Mouse (Mus musculus) frontal cortex, postnatal 25 days (tissue): ENCODE measurements around the gene Myh7b.

Experiments used
- DNase-seq, 2 experiments: peaks; one replicate each; pipeline ENCODE4 v3.0.0; 2022; ENCODE audit warnings: low spot score in 2 of 2

Gene Myh7b

DNA sequence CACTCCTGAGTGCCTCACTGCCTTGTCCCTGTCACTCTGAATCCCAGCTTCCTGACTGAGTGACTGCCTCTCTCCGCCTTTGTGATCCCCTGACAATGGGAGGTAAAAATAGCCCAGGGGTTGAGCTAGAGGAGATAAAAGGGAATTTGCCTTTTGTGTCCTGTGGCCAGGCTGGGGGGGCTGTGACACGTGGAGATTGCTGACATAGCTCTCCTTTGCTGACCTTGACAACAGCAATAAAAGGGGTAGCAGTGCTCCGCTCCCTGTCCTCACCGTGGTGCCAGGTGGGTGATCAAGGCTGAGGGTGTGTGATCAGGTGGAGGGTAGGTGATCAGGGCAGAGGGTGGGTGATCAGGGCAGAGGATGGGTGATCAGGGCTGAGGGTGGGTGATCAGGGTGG lies at the start of gene Myh7b:
TSS of gene Myh7b (plus strand) at position 235 of the 400 bp plus-strand sequence.
- no peak for DNase-seq

- no peak for DNase-seq
Measured at GRCm38 (mm10) chr2:155562209-155562608, 48.8 kb upstream of the Myh7b start.

- DNase-seq = no peak
Measured at GRCm38 (mm10) chr2:155562934-155563333, 48.1 kb upstream of the Myh7b start.

DNA sequence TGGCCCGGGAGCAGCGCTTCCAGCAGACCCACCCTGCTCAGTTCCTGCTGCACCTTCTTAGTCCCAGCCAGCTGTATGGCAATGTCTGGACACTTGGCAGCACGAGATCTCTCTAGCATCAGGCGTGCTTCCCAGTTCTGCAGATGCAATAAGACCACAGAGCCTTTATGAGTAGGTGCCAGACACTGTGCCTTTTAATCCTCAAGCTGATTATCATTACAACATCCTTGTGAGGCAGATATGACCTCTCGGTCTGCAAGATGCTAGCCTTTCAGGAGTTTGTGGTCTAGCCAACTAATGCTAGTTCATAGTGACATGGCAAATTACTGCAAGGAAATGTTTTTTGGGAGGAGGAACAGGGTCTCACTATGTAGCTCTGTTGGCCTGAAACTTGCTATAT lies 43.3 kb upstream of the Myh7b start:
- no peak for DNase-seq

- DNase-seq = no peak
Measured at GRCm38 (mm10) chr2:155569223-155569807, 41.7 kb upstream of the Myh7b start.

DNA sequence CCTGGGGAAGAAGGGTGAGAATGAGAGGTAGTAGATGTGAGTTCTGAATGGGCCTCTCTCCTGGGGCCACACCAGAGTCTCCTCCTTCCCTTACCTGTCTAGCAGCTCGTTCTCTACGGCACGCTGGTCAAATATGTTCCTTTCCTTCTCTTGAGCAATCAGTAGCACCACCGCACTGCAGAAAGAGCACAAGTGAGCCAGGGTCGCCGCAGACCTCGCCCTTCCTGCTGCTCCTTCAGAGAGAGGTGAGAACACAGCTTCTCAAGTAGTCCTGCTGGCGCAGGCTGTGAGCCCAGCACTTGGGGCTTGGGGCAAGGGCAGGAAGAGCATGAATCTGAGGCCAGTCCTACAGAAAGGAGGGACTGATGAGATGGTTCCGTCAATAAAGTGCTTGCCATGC lies 38.0 kb upstream of the Myh7b start:
- DNase-seq = no peak

GRCm38 (mm10) chr2:155573996-155574395 lies 37.0 kb upstream of the Myh7b start:
- no peak for DNase-seq

- DNase-seq = peak in 1 of 2 experiments; percentile 15
Measured at GRCm38 (mm10) chr2:155574700-155575099, 36.3 kb upstream of the Myh7b start.

DNA sequence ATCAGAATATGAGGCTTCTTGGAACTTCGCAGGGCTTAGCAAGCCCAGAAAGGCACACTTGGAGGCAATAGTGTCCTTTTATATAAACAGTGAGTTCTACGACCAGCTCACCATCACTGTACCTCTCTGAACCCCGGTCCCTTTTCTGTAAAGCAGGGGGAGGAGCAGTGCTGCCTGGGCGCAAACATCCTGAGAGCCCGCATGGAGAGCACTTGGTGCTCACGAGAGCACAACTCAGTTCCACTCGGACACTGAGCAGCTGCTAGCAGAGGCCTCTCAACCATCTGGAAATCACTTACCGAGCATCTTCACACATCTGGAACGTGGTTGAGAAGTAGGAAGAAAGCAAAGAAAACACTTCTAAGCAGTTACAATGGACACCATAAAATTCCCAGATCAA lies 34.4 kb upstream of the Myh7b start:
- no peak for DNase-seq

DNA sequence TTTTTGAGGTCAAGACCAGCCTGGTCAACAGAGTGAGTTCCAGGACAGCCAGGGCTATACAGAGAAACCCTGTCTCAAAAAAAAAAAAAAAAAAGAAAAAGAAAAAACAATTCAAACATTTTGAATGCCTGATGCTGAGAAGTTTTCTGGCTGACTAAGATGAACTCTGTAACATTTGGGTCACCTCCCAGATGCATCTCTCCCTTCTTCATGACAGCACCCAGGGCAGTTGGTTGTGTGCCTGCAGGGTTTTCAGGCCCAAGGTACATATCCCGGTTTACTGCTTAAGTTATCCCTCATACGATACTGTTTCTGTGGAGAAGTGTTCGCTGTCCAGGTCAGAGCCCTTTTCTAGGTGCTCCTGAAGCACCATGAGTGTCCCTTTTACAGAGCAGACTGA lies 30.7 kb upstream of the Myh7b start:
- no peak for DNase-seq

DNA sequence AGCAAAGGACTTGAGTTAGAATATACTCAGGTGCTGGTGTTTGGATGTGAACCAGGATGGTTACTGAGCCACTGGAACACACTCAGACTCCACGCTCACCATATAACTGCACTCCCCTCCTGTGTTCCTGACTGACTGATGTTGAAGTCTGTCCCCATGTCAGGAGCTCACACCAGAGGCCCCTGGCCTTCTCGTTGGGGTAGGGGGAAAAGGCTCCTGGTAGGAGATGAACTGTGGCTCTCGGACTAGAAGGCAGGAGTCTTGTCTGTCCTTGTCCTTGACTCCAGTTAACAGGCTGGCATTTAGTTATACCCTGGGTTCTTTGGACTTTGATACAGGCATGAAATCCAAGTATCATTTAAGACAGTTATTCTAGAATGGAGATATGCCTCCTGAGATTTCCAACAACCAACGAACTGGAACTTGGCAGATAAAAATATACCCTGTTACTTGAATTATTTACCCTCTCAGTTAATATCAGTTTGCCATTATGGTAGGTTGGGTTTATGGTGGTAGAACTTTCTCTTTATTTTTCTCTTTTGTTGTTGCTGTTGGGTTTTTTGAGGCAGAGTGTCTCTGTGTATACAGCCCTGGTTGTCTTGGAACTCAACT lies 28.5 kb upstream of the Myh7b start:
- no peak for DNase-seq

GRCm38 (mm10) chr2:155582996-155583395 lies 28.0 kb upstream of the Myh7b start:
- DNase-seq = no peak

DNA sequence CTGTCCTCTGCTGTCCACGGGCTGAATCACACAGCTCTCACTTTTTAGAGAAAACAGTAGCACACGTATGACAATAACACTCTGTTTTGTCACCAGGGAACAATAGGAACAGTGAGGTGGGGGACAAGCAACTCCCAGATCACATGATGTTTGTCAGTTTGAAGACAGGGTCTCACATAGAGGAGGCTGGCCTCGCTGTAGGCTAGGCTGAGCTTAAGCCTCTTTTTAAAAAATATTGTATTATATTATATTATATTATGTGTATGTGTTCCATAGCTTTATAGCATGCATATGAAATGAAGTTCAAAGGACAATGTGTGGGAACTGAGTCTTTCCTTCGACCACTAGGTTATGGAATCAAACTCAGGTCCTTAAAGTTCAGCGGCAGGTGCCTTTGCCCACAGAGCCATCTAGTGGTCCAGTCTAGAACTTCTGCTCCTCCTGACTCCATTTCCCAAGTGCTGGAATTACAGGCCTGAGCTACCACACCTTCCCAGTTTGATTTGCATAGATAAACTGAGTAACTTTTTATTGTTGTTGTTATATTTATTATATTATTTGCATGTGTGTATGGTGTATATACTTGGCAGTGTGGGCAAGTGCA lies 27.0 kb upstream of the Myh7b start:
- peak in 1 of 2 experiments; percentile 28 for DNase-seq

DNA sequence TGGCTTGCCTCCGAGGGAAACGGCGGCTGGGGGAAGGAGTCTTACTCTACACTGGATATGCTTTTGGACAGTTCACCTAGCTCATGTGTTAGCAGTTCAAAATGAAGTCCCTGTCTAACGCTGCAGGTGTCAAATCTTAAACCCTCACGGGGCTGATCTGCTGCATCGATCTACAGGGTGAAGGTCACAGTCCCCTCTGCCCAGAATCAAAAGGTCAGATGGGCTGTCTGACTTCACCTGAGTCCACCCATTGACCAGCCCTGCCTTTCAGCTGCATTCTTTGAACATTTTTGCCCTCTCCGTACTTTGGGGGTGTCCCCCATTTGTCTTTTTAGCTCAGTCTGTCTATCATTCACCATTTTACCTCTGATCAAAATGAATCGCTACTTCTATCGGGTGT lies 25.9 kb upstream of the Myh7b start:
- DNase-seq = no peak

DNA sequence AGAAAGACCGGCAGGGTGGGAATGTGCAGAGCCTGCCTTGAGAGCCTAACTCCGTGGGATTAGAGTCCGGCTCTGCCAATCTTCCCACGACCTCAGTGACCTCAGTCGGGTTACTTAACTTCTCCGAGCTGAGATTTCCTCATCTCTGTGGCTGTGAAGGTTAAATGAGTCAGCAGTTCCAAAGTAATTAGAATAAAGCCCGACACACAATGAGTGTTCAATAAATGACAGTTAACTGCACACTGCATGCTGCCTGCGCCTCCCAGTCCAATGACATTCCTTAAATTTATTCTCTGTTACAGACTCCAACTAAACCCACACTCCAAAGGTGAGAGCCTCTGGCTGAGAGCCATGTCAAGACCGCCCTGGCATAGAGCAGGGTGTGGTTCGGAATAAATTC lies 25.5 kb upstream of the Myh7b start:
- no peak for DNase-seq

DNA sequence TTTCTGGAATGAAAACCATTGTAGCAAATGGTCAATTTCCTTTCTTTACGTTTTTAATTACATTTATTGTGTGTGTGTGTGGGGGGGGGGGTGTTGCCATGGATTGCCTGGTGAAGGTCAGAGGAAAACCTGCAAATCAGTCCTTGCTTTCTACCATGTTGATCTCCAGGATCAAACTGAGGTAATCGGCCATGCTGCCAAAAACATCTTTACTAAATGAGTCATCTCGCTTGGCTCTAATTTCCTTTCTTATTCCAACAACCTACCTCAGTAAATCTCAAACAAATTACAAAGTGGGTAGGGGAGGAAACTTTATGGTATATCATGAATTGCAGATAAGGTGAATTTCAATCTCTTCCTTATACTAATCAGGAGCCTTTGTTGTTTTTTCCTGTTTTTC lies 22.9 kb upstream of the Myh7b start:
- no peak for DNase-seq

DNA sequence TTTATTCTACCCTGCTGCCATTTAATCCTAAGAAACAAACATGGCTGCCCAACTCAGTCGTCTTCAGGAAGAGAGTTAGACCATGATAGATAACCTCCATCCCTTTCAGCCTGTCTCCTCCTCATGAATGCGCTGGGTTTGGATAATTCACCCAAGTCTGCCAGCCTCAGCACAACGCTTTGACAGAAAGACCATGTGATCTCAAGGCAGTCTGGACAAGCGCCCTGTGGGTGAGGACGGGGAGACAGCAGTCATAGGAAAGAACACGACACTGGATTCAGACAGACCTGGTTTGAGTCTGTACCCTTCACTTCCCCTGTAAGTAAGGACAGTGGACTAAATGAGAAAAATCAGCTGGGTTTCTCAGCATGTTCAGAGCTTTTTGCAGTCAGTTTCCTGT lies 21.5 kb upstream of the Myh7b start:
- DNase-seq = no peak

GRCm38 (mm10) chr2:155590876-155591275 lies 20.1 kb upstream of the Myh7b start:
- no peak for DNase-seq

DNA sequence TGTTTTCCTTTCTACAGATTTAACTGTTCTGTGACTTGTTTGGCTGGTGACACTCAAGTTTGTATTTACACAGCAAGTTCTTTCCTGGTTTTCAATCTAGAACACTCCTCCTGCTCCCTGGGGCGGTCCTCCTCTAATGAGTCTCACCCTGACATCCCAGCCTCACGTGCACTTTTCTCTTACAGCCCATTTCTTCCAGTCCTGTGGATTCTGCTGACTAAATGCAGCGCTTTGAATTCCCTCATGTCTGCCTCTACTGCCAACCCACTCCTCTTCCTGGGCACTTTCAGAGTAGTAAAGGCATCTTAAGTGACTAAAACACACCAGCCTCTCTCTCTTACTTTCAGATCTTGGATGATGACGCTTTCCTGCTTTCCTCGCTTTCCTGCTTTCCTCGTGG lies 19.3 kb upstream of the Myh7b start:
- no peak for DNase-seq

DNA sequence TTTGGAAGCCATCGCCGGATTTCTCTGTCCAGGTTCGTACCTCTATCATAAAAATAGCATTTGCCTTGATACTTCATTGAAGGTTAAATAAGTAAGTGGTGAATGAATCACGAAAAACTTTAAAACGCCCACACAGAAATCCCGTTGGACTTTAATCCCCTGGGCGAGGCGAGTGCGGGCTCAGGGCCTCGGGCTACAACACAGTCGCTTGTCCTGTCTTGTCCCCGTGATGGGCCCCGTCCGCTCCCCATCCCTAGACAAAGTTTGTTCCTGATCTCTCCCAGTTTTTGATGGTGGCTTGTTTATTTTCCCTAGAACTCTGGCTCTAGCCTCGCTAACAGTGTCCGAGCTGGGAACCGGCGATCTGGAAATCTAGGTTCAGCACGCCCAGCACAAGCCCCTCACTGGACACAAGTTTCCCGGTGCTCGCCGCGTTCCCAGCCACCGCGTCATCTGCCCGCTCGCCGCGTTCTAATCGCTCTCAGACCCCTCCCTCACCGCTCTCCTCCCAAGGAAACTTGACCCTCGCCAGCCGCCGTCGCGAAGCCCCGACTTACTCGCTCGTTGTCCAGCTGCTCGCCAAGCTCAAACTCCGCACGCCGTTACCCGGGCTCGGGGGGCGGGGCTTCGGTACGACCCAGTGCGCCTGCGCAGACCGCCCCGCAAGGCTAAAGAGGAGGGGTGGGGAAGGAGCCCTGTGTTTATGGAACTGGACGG lies 18.7 kb upstream of the Myh7b start, which contains the start of gene Gss:
TSS of gene Gss (minus strand) at position 674 of the 717 bp plus-strand sequence.
- DNase-seq = peak; percentile 98 to 99

DNA sequence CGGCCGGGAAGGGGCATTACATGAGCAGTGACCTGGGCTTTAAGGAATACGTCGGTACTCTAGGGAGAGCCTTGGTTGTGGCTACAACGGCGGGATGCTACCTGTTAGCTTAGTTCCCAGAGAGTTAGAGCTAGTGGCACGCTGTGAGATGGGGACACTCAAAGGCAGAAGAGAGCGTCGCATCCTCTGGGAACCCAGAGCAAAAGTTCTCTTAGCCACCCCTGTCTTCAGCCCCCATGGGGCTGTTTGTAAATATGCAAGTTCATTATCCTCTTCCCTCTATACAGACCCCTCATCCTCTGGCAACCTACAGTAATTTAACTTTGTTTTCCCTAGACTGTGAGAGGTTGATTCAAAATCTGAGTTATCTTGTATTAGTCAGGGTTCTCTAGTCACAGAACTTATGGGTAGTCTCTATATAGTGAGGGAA lies 18.1 kb upstream of the Myh7b start:
- DNase-seq = no peak

DNA sequence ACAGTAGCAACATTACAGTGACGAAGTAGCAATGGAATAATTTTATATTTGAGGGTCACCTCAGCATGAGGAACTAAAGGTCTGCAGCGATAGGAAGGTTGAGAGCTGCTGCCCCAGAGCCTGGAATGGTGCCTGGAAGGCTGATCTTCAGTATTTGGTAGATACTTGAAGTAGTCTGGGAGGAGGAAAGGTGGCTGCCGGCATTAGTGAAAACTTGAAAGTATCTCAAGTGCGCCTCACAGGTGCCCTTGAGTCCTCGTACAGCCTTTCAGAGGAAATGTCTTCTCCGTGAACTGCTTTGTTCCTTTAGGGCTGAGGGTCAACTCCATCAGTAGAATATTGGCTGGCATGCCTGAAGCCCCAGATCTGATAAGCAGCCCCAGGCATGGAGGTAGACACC lies 15.5 kb upstream of the Myh7b start:
- no peak for DNase-seq

DNA sequence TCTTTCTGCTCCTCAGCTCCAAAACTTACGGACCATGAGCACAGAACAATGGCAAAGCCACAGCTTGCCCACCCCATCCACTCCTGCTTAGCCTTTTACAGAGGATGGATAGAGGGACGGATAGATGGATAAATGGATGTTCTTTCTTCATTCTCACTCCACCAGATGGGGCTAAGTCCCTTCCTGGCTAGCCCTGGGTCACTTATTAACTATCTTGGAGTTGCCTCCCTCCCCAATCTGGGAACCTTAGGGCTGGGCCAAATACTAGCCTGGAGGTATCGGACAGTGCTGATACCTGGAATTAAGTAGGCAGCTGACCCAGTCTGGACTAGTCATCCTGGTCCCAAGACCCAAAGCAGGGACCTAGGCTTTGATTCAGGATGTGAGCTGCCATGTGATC lies 7.3 kb upstream of the Myh7b start:
- DNase-seq = no peak
